Mouse (Mus musculus) thymus, adult 2 months (tissue): ENCODE measurements around the gene Intu. TPM values are rescaled to one million over a fixed set of nuclear protein-coding genes. Genes with fewer than 3 reads are reported as not detected.

Experiments
- DNase-seq: peaks from one replicate; pipeline ENCODE4 v3.0.0; 2021
- H3K27ac ChIP-seq: fragments of 200-500 bp; 2 replicates; pipeline ENCODE4 v1.5.1; 2012; ENCODE audit warnings: low read length, control low read depth; ENCODE audit not compliant: control insufficient read depth, insufficient read depth
- H3K27me3 ChIP-seq: fragments of 200-500 bp; 2 replicates; pipeline ENCODE4 v1.6.1; 2012; ENCODE audit warnings: mild to moderate bottlenecking, low read length, moderate library complexity, mixed read lengths; ENCODE audit not compliant: control insufficient read depth, insufficient read depth
- H3K36me3 ChIP-seq: fragments of 200-500 bp; 2 replicates; pipeline ENCODE4 v1.6.1; 2012; ENCODE audit warnings: mild to moderate bottlenecking, low read length, moderate library complexity; ENCODE audit not compliant: control insufficient read depth, insufficient read depth
- H3K4me1 ChIP-seq: fragments of 200-500 bp; replicated peaks from 2 replicates; pipeline ENCODE4 v1.6.1; 2012; ENCODE audit warnings: low read length; ENCODE audit not compliant: control insufficient read depth, insufficient read depth
- H3K4me3 ChIP-seq: fragments of 200-500 bp; 2 replicates; pipeline ENCODE4 v1.5.1; 2012; ENCODE audit warnings: mild to moderate bottlenecking, low read length, control low read depth, moderate library complexity; ENCODE audit not compliant: control insufficient read depth, insufficient read depth
- CTCF ChIP-seq: fragments of 200-500 bp; IDR thresholded peaks from 2 replicates; pipeline ENCODE4 v1.5.1; 2012; ENCODE audit warnings: mild to moderate bottlenecking, control low read depth, low read length, moderate library complexity, borderline replicate concordance; ENCODE audit not compliant: control insufficient read depth, poor library complexity, insufficient read depth; ENCODE audit errors: extremely low read depth
- POLR2A ChIP-seq: fragments of 200-500 bp; IDR thresholded peaks from 2 replicates; pipeline ENCODE4 v1.6.1; 2012; ENCODE audit warnings: mild to moderate bottlenecking, low read length, control low read depth, moderate library complexity; ENCODE audit not compliant: control insufficient read depth, poor library complexity, insufficient read depth; ENCODE audit errors: extremely low read depth
- WGBS: fragments of 180-500 bp; shearing (Covaris S2); methylation state at CpG from one replicate; pipeline ENCODE4 v1.1.7; 2018; 5-methylcytosine and 5-hydroxymethylcytosine counted together
- polyA plus RNA-seq: library from polyadenylated mRNA; depleted of rRNA; stranded (reverse); fragments of >200 nt; gene quantifications from 2 replicates; pipeline ENCODE4 v1.2.3, GENCODE M21; 2012

The Intu gene
- polyA plus RNA-seq, 1 experiment = 2.1 TPM

- WGBS = 33% methylated on average over 5 of the region's 5 CpGs
These were observed 26.7 kb upstream of the Intu start for GRCm38 (mm10) chr3:40504377-40504776.

GRCm38 (mm10) chr3:40505451-40506014, 25.6 kb upstream of the Intu start:
- H3K4me1 ChIP-seq = no peaks in the 10 kb centered on the region
- TF ChIP-seq POLR2A (no peak), CTCF (no peak)

More at GRCm38 (mm10) chr3:40504377-40504776, 26.7 kb upstream of the Intu start:
- DNase-seq = no peak
- Histone ChIP-seq H3K36me3 (no peaks in the 10 kb centered on the region), H3K27me3 (no peaks in the 10 kb centered on the region), H3K4me1 (no peaks in the 10 kb centered on the region), H3K27ac (no peak overlapping the region), H3K4me3 (no peak overlapping the region)
- TF ChIP-seq CTCF = no peak
- TF ChIP-seq POLR2A = no peak

GRCm38 (mm10) chr3:40508927-40509576, 22.0 kb upstream of the Intu start:
- Histone ChIP-seq H3K27me3 (no peaks in the 10 kb centered on the region), H3K27ac (no peak overlapping the region), H3K36me3 (no peaks in the 10 kb centered on the region), H3K4me3 (no peak overlapping the region), H3K4me1 (no peaks in the 10 kb centered on the region)
- DNase-seq = no peak
- TF ChIP-seq POLR2A = no peak
- WGBS = 92% methylated on average over 6 of the region's 6 CpGs

More at GRCm38 (mm10) chr3:40505451-40506014, 25.6 kb upstream of the Intu start:
- no peaks in the 10 kb centered on the region for H3K27me3 ChIP-seq
- H3K27ac ChIP-seq = no peak overlapping the region
- DNase-seq = no peak
- H3K4me3 ChIP-seq = no peak overlapping the region
- no peaks in the 10 kb centered on the region for H3K36me3 ChIP-seq
- 96% methylated on average over 14 of the region's 14 CpGs for WGBS

DNA sequence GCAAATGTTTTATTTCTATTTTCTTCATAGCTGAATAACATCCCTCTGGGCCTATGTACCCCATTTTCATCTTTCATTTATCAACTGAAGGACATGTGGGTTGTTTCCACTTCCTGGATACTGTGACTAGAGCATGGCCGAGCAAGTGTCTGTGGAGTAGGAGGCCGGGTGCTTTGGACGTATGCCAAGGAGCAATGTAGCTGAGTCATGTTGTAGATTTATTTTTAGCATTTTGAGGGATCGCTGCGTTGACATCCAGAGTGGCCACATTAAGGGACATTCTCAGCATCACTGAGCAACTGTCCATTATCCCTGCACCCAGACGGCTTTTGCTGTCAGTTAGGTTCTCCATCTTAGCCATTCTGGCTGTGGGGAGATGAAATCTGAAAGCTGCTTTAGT, 20.5 kb upstream of the Intu start:
- H3K36me3 ChIP-seq = no peaks in the 10 kb centered on the region
- DNase-seq = no peak
- H3K4me3 ChIP-seq = no peak overlapping the region
- no peaks in the 10 kb centered on the region for H3K27me3 ChIP-seq
- TF ChIP-seq CTCF = no peak
- no peak for TF ChIP-seq POLR2A
- WGBS = 10% methylated on average over 6 of the region's 6 CpGs
- no peak overlapping the region for H3K27ac ChIP-seq
- H3K4me1 ChIP-seq = no peaks in the 10 kb centered on the region

GRCm38 (mm10) chr3:40512936-40513829, 17.9 kb upstream of the Intu start:
- DNase-seq = no peak
- H3K27ac ChIP-seq = no peak overlapping the region
- H3K4me1 ChIP-seq = no peaks in the 10 kb centered on the region
- no peak overlapping the region for H3K4me3 ChIP-seq
- H3K27me3 ChIP-seq = no peaks in the 10 kb centered on the region
- TF ChIP-seq POLR2A = no peak
- TF ChIP-seq CTCF = no peak
- no peaks in the 10 kb centered on the region for H3K36me3 ChIP-seq
- WGBS = 89% methylated on average over 13 of the region's 13 CpGs

DNA sequence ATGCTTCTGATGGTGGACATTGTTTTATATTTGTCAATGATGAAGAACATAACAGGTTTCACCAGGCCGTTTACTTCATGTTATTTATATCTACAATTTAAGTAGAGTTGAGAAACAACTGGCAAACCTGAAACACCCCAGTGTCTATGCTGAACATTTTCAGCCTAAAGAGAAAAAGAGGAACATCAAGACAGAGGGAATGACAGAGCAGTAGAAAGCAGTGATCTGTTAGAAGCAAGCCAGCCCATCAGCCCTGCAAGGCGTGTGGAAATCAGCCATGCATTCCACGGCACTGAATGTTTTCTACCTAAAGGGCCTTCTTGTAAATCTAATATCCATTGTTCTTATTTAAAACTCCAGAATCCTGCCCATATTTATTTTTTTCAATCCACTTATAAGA, 12.8 kb upstream of the Intu start:
- no peaks in the 10 kb centered on the region for H3K36me3 ChIP-seq
- TF ChIP-seq CTCF = no peak
- no peak for TF ChIP-seq POLR2A
- H3K27me3 ChIP-seq = no peaks in the 10 kb centered on the region
- H3K4me3 ChIP-seq = no peak overlapping the region
- H3K4me1 ChIP-seq = peaks cover under 1% of the 10 kb centered on the region; the same call in 1 of the 2 replicates
- 80% methylated on average over 3 of the region's 3 CpGs for WGBS
- no peak for DNase-seq
- H3K27ac ChIP-seq = no peak overlapping the region
